Mouse (Mus musculus) heart, postnatal 0 days (tissue): ENCODE results near the gene Tbx21. TPM values are rescaled to one million over a fixed set of nuclear protein-coding genes. Genes with fewer than 3 reads are reported as not detected.

ENCODE experiments used
- ATAC-seq: fragments of 200-750 bp; cut with Nextera tagmentation; 2 replicates; pipeline ENCODE4 v1.8.0; 2017; ENCODE audit warnings: low read depth, moderate number of reproducible peaks, moderate library complexity; ENCODE audit not compliant: insufficient read depth
- DNase-seq: peaks from one replicate; pipeline ENCODE4 v3.0.0-alpha.2; 2016; ENCODE audit warnings: low spot score
- H3K27ac ChIP-seq: fragments of 300-500 bp; sonication (generic); 2 replicates; pipeline ENCODE4 v1.5.1; 2014; ENCODE audit warnings: low read depth, mild to moderate bottlenecking
- H3K27me3 ChIP-seq: fragments of 300-500 bp; sonication (generic); 2 replicates; pipeline ENCODE4 v1.6.1; 2014; ENCODE audit warnings: low read length, mixed read lengths; ENCODE audit not compliant: control insufficient read depth, insufficient read depth
- H3K36me3 ChIP-seq: fragments of 300-500 bp; sonication (generic); replicated peaks from 2 replicates; pipeline ENCODE4 v1.6.1; 2014; ENCODE audit warnings: low read length, mixed read lengths; ENCODE audit not compliant: control insufficient read depth, insufficient read depth
- H3K4me1 ChIP-seq: fragments of 300-500 bp; sonication (generic); 2 replicates; pipeline ENCODE4 v1.6.1; 2014; ENCODE audit warnings: antibody characterized with exemption; ENCODE audit not compliant: control insufficient read depth, insufficient read depth
- H3K4me2 ChIP-seq: fragments of 300-500 bp; sonication (generic); 2 replicates; pipeline ENCODE4 v1.6.1; 2014; ENCODE audit warnings: low read depth, mild to moderate bottlenecking, low read length, moderate library complexity
- H3K4me3 ChIP-seq: fragments of 300-500 bp; sonication (generic); 2 replicates; pipeline ENCODE4 v1.5.1; 2014; ENCODE audit warnings: low read depth, low read length
- H3K9ac ChIP-seq: fragments of 300-500 bp; sonication (generic); replicated peaks from 2 replicates; pipeline ENCODE4 v1.6.1; 2014; ENCODE audit warnings: low read depth, low read length, mixed read lengths
- H3K9me3 ChIP-seq: fragments of 300-500 bp; sonication (generic); replicated peaks from 2 replicates; pipeline ENCODE4 v1.6.1; 2016; ENCODE audit warnings: low read length; ENCODE audit not compliant: control insufficient read depth
- CTCF ChIP-seq: IDR thresholded peaks from 2 replicates; pipeline ENCODE4 v1.5.1; 2016; ENCODE audit warnings: antibody characterized with exemption, control low read depth, low read depth
- EP300 ChIP-seq: IDR thresholded peaks from 2 replicates; pipeline ENCODE4 v1.6.1; 2016; ENCODE audit warnings: antibody characterized with exemption, low read depth
- WGBS: fragments of 180-500 bp; shearing (Covaris S2); extraction: QIAGEN DNeasy Blood & Tissue Kit; methylation state at CpG from one replicate; pipeline ENCODE4 v1.1.7; 2014; 5-methylcytosine and 5-hydroxymethylcytosine counted together
- polyA plus RNA-seq: library from polyadenylated mRNA; unstranded; fragments of >200 nt; fragmentation: Nextera tagmentation; extraction: Ambion mirVana; gene quantifications from 2 replicates; pipeline ENCODE4 v1.2.1, GENCODE M21; 2015
- total RNA-seq: library from RNA; depleted of rRNA; stranded (reverse); fragments of >200 nt; gene quantifications from 2 replicates; pipeline ENCODE4 v1.2.3, GENCODE M21; 2014; ENCODE audit warnings: low replicate concordance

Gene Tbx21
- total and polyA plus RNA-seq, 2 experiments from 2014 or later, result not detected

- Histone ChIP-seq H3K4me2 (peak overlapping the region; percentile 79), H3K9me3 (no peaks in the 10 kb centered on the region), H3K4me3 (peak overlapping the region; percentile 46), H3K9ac (no peak overlapping the region), H3K36me3 (no peaks in the 10 kb centered on the region), H3K27ac (no peak overlapping the region), H3K4me1 (no peaks in the 10 kb centered on the region), H3K27me3 (peaks cover 27% of the 10 kb centered on the region; the same call in 1 of the 2 replicates)
- 3% methylated on average over 29 of the region's 32 CpGs for whole genome bisulfite sequencing
- TF ChIP-seq CTCF (no peak), EP300 (no peak)
- peak; percentile 52 for DNase-seq
- ATAC-seq, result peak; percentile 49; the same call in 1 of the 2 replicates
Observed at GRCm38 (mm10) chr11:97126645-97127468, 11.7 kb upstream of the Tbx21 start.

- H3K4me1 ChIP-seq, result no peaks in the 10 kb centered on the region
- no peak for DNase-seq
- H3K36me3 ChIP-seq, result no peaks in the 10 kb centered on the region
- no peak overlapping the region for H3K4me3 ChIP-seq
- no peak for TF ChIP-seq CTCF
- TF ChIP-seq EP300, result no peak
- no peaks in the 10 kb centered on the region for H3K9me3 ChIP-seq
- peaks cover 26% of the 10 kb centered on the region; the same call in 1 of the 2 replicates for H3K27me3 ChIP-seq
- WGBS, result 62% methylated on average over 10 of the region's 10 CpGs
- no peak overlapping the region for H3K9ac ChIP-seq
- ATAC-seq, result no peak
- H3K27ac ChIP-seq, result no peak overlapping the region
- no peak overlapping the region for H3K4me2 ChIP-seq
Observed at GRCm38 (mm10) chr11:97124266-97125036, 9.3 kb upstream of the Tbx21 start.

- H3K4me3 ChIP-seq, result no peak overlapping the region
- ATAC-seq, result no peak
- peaks cover 37% of the 10 kb centered on the region for H3K27me3 ChIP-seq
- no peaks in the 10 kb centered on the region for H3K4me1 ChIP-seq
- H3K27ac ChIP-seq, result no peak overlapping the region
- H3K9ac ChIP-seq, result no peak overlapping the region
- TF ChIP-seq EP300 (no peak), CTCF (peak; percentile 40; the same call in 1 of the 2 replicates)
- no peak overlapping the region for H3K4me2 ChIP-seq
- H3K9me3 ChIP-seq, result no peaks in the 10 kb centered on the region
- 14% methylated on average over 11 of the region's 11 CpGs for WGBS
- DNase-seq, result no peak
- no peaks in the 10 kb centered on the region for H3K36me3 ChIP-seq
Observed at GRCm38 (mm10) chr11:97123282-97123890, 8.3 kb upstream of the Tbx21 start.

- Histone ChIP-seq H3K9me3 (no peaks in the 10 kb centered on the region), H3K36me3 (no peaks in the 10 kb centered on the region), H3K4me2 (no peak overlapping the region), H3K27me3 (peaks cover 51% of the 10 kb centered on the region), H3K9ac (no peak overlapping the region), H3K4me3 (no peak overlapping the region), H3K4me1 (no peaks in the 10 kb centered on the region), H3K27ac (no peak overlapping the region)
- ATAC-seq, result no peak
- TF ChIP-seq CTCF (no peak), EP300 (no peak)
- 70% methylated on average over 3 of the region's 3 CpGs for WGBS
- no peak for DNase-seq
Observed at GRCm38 (mm10) chr11:97120641-97121040, 5.5 kb upstream of the Tbx21 start.

GRCm38 (mm10) chr11:97120221-97120620 is 5.1 kb upstream of the Tbx21 start:
- no peaks in the 10 kb centered on the region for H3K36me3 ChIP-seq
- no peak overlapping the region for H3K4me3 ChIP-seq
- no peaks in the 10 kb centered on the region for H3K9me3 ChIP-seq
- WGBS, result 53% methylated on average over 10 of the region's 10 CpGs
- DNase-seq (no peak), ATAC-seq (no peak)
- TF ChIP-seq CTCF (no peak), EP300 (no peak)
- H3K27me3 ChIP-seq, result peaks cover 53% of the 10 kb centered on the region
- no peak overlapping the region for H3K9ac ChIP-seq
- no peak overlapping the region for H3K27ac ChIP-seq
- H3K4me2 ChIP-seq, result no peak overlapping the region
- no peaks in the 10 kb centered on the region for H3K4me1 ChIP-seq
